Mouse (Mus musculus) frontal cortex, postnatal 36 days (tissue): Measurements from ENCODE around the gene Itgb8.

Experiments used
- DNase-seq, 2 experiments: peaks; one replicate each; pipeline ENCODE4 v3.0.0; 2022; ENCODE audit warnings: low spot score in 2 of 2

The Itgb8 gene

DNA sequence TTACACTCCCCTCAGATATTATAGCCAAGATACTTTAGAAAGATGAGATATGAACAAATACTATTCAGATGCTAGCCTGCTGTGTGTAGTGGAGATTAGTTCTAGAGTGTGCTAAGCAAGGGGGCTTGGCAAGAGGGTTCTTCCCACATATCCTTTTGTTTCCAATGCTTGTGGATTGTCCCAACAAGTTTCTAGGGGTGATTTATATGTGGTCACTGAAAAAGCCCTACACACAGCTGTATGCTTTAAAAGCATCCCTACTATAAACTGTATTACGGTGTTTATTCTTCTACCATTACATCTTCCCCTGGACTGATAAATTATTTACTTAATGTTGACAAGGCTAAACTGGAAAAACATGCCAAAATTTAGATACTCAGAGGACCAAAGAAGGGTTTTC, 92.6 kb downstream of the Itgb8 start:
- no peak for DNase-seq

DNA sequence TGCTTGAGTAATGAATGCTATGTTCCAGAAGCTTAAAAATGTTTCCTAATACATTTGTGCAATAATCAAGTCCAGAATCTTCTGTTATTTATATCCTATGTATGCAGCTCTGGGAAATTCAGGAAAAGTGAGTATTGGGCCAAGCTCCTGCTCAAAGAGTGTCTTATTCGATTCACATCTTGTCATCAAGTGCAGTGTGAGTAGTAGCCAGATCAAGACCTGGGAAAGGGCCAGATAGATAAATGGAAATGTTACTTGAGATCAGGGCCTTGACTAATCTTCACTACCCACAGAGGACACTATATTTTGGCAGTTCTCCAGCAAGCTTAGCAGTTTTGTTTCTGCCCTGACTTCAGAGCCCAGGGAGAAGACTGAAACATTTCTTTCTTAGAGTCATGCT, 100.7 kb downstream of the Itgb8 start:
- DNase-seq = no peak

DNA sequence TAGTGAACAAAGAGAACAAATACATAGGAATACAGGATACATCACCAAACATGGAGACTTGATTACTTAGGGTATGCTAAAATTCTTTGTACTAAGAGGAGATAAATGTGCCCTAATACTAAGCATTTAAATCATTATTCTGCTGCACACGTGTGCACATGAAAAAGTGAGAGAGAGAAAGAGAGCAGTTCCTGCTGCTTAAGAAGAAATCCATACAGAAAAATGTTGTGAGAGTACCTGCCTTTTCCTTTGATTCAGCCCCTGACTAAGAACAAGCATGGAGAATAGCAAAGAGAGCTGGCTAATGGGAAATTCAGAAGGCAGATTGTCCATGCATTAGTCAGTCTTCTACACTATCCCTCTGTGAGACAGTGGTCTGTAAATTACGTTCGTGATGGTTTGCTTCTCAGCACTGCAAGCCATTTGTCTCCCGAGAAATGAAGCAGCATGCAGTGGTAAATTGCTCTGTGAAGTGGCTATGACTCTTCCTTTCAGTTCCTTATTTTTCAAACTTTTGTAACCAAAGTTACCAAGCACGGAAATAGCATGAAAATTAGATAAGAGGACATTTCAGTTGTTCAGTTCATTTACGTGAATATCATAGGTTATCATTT, 125.0 kb downstream of the Itgb8 start:
- DNase-seq = no peak

DNA sequence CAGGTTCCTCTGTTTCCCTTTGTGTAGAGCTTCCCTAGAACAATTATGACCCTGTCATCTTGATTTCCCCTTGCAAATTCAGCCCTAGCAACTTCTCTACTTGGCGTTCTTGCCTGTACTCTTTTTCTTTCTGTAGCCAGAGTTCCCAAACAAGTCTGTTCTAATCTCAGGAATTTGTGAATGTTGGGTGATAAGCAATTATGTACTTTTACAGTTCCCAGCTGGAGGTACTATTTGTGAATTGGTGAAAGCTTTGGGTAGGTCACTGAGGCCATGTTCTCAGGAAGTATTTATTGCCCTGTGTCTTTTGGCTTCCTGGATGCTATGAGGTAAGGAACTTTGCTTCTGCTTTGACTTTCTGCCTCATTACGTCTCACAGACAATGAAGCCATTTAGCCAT, 128.5 kb downstream of the Itgb8 start:
- DNase-seq = no peak
